Mouse (Mus musculus) heart, postnatal 0 days (tissue): ENCODE data around the gene Csnk2a2. TPM values are rescaled to one million over a fixed set of nuclear protein-coding genes. Genes with fewer than 3 reads are reported as not detected.

Experiments
- ATAC-seq: fragments of 200-750 bp; cut with Nextera tagmentation; 2 replicates; pipeline ENCODE4 v1.8.0; 2017; ENCODE audit warnings: low read depth, moderate number of reproducible peaks, moderate library complexity; ENCODE audit not compliant: insufficient read depth
- DNase-seq: peaks from one replicate; pipeline ENCODE4 v3.0.0-alpha.2; 2016; ENCODE audit warnings: low spot score
- H3K27ac ChIP-seq: fragments of 300-500 bp; sonication (generic); 2 replicates; pipeline ENCODE4 v1.5.1; 2014; ENCODE audit warnings: low read depth, mild to moderate bottlenecking
- H3K27me3 ChIP-seq: fragments of 300-500 bp; sonication (generic); 2 replicates; pipeline ENCODE4 v1.6.1; 2014; ENCODE audit warnings: low read length, mixed read lengths; ENCODE audit not compliant: control insufficient read depth, insufficient read depth
- H3K36me3 ChIP-seq: fragments of 300-500 bp; sonication (generic); replicated peaks from 2 replicates; pipeline ENCODE4 v1.6.1; 2014; ENCODE audit warnings: low read length, mixed read lengths; ENCODE audit not compliant: control insufficient read depth, insufficient read depth
- H3K4me1 ChIP-seq: fragments of 300-500 bp; sonication (generic); 2 replicates; pipeline ENCODE4 v1.6.1; 2014; ENCODE audit warnings: antibody characterized with exemption; ENCODE audit not compliant: control insufficient read depth, insufficient read depth
- H3K4me2 ChIP-seq: fragments of 300-500 bp; sonication (generic); 2 replicates; pipeline ENCODE4 v1.6.1; 2014; ENCODE audit warnings: low read depth, mild to moderate bottlenecking, low read length, moderate library complexity
- H3K4me3 ChIP-seq: fragments of 300-500 bp; sonication (generic); 2 replicates; pipeline ENCODE4 v1.5.1; 2014; ENCODE audit warnings: low read depth, low read length
- H3K9ac ChIP-seq: fragments of 300-500 bp; sonication (generic); replicated peaks from 2 replicates; pipeline ENCODE4 v1.6.1; 2014; ENCODE audit warnings: low read depth, low read length, mixed read lengths
- H3K9me3 ChIP-seq: fragments of 300-500 bp; sonication (generic); replicated peaks from 2 replicates; pipeline ENCODE4 v1.6.1; 2016; ENCODE audit warnings: low read length; ENCODE audit not compliant: control insufficient read depth
- CTCF ChIP-seq: IDR thresholded peaks from 2 replicates; pipeline ENCODE4 v1.5.1; 2016; ENCODE audit warnings: antibody characterized with exemption, control low read depth, low read depth
- EP300 ChIP-seq: IDR thresholded peaks from 2 replicates; pipeline ENCODE4 v1.6.1; 2016; ENCODE audit warnings: antibody characterized with exemption, low read depth
- WGBS: fragments of 180-500 bp; shearing (Covaris S2); extraction: QIAGEN DNeasy Blood & Tissue Kit; methylation state at CpG from one replicate; pipeline ENCODE4 v1.1.7; 2014; 5-methylcytosine and 5-hydroxymethylcytosine counted together
- polyA plus RNA-seq: library from polyadenylated mRNA; unstranded; fragments of >200 nt; fragmentation: Nextera tagmentation; extraction: Ambion mirVana; gene quantifications from 2 replicates; pipeline ENCODE4 v1.2.1, GENCODE M21; 2015
- total RNA-seq: library from RNA; depleted of rRNA; stranded (reverse); fragments of >200 nt; gene quantifications from 2 replicates; pipeline ENCODE4 v1.2.3, GENCODE M21; 2014; ENCODE audit warnings: low replicate concordance

The Csnk2a2 gene
- total and polyA plus RNA-seq, 2 experiments from 2014 or later, result 6.2 to 27.6 TPM

GRCm38 (mm10) chr8:95445042-95445441, 44.8 kb downstream of the Csnk2a2 start:
- H3K4me2 ChIP-seq, result no peak overlapping the region
- DNase-seq (no peak), ATAC-seq (no peak)
- no peak overlapping the region for H3K27ac ChIP-seq
- H3K4me1 ChIP-seq, result no peaks in the 10 kb centered on the region
- H3K27me3 ChIP-seq, result no peaks in the 10 kb centered on the region
- peaks cover 22% of the 10 kb centered on the region for H3K36me3 ChIP-seq
- WGBS, result 80% methylated on average over 4 of the region's 4 CpGs
- no peak overlapping the region for H3K9ac ChIP-seq
- H3K9me3 ChIP-seq, result no peaks in the 10 kb centered on the region
- H3K4me3 ChIP-seq, result no peak overlapping the region
- TF ChIP-seq CTCF, result no peak
- no peak for TF ChIP-seq EP300

DNA sequence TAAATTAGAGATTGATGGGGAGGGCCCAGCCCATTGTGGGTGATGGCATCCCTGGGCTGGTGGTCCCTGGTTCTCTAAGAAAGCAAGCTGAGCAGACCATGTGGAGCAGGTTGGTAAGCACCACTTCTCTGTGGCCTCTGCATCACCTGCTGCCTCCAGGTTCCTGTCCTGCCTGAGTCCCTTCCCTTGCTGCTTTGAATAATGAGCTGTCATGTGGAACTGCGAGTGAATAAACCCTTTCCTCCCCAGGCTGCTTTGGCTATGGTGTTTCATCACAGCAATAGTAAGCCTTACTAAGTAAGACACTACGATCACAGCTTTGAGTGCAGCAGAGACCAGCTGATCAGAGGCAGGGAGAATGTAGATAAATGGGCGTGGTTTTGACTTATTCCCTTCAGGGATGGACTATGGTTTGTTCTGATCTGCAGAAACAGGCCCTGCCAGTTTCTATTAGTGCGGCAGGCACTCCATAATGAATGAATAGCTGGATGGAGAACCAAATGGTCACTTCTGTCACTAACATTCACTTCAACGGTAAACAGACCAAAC, 48.3 kb downstream of the Csnk2a2 start:
- no peak overlapping the region for H3K4me2 ChIP-seq

DNA sequence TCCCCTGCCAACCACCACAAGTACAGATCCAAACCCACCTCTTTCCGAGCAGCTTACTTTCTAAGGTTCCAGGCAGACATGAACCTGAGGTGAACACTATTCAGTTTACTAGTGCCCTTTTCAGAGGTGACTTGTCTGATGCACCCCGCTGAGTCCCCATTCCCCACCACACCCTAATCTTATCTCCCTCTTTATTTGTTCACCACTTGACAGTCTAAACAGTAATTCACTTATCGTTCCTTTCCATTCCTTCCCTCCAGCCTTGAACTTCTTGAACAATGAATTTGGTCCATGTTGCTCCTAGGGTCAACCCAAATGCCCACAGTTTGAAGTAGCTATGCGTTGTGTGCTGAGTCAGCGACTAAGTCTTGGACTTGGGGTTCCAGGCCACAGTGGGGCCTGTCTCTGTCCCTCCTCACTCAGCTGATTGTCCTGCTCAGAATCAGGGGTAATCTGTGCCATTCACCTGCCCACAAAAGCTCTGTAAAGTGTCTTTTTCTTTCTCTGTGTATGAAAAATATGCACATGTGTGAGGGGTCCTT, 49.6 kb downstream of the Csnk2a2 start:
- DNase-seq (no peak), ATAC-seq (no peak)
- H3K4me1 ChIP-seq, result no peaks in the 10 kb centered on the region
- no peaks in the 10 kb centered on the region for H3K36me3 ChIP-seq
- no peak overlapping the region for H3K9ac ChIP-seq
- WGBS, result 69% methylated on average over 5 of the region's 5 CpGs
- H3K27me3 ChIP-seq, result no peaks in the 10 kb centered on the region
- H3K27ac ChIP-seq, result no peak overlapping the region
- no peak overlapping the region for H3K4me3 ChIP-seq
- no peak overlapping the region for H3K4me2 ChIP-seq
- H3K9me3 ChIP-seq, result no peaks in the 10 kb centered on the region
- TF ChIP-seq EP300 (no peak), CTCF (no peak)

More for the DNA sequence above, 48.3 kb downstream of the Csnk2a2 start:
- TF ChIP-seq CTCF (no peak), EP300 (no peak)
- Histone ChIP-seq H3K9ac (no peak overlapping the region), H3K4me1 (no peaks in the 10 kb centered on the region), H3K27ac (no peak overlapping the region), H3K36me3 (no peaks in the 10 kb centered on the region), H3K27me3 (no peaks in the 10 kb centered on the region), H3K9me3 (no peaks in the 10 kb centered on the region), H3K4me3 (no peak overlapping the region)
- DNase-seq (no peak), ATAC-seq (no peak)
- WGBS, result 68% methylated on average over 5 of the region's 5 CpGs

DNA sequence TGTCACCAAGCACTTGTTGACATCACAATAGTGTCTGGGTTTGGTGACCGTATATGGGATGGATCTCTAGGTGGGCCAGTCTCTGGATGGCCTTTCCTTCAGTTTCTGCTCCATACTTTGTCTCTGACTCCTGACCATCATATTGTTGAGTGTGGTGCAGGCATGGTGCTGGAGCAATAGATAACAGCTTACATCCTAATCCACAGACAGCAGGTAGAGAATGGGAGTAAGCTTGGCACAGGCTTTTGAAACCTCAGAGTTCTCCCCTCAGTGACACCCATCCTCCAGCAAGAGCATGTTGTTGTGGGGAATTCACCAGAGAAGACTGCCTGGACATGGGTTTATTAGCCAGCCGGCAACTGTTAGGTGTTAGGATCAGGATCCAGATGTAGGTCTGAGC, 50.4 kb downstream of the Csnk2a2 start:
- Histone ChIP-seq H3K4me3 (no peak overlapping the region), H3K4me2 (no peak overlapping the region), H3K9me3 (no peaks in the 10 kb centered on the region), H3K9ac (no peak overlapping the region), H3K27ac (no peak overlapping the region), H3K4me1 (no peaks in the 10 kb centered on the region), H3K27me3 (no peaks in the 10 kb centered on the region), H3K36me3 (no peaks in the 10 kb centered on the region)
- 77% methylated on average over 2 of the region's 2 CpGs for WGBS
- ATAC-seq (no peak), DNase-seq (no peak)
- TF ChIP-seq EP300 (no peak), CTCF (no peak)

DNA sequence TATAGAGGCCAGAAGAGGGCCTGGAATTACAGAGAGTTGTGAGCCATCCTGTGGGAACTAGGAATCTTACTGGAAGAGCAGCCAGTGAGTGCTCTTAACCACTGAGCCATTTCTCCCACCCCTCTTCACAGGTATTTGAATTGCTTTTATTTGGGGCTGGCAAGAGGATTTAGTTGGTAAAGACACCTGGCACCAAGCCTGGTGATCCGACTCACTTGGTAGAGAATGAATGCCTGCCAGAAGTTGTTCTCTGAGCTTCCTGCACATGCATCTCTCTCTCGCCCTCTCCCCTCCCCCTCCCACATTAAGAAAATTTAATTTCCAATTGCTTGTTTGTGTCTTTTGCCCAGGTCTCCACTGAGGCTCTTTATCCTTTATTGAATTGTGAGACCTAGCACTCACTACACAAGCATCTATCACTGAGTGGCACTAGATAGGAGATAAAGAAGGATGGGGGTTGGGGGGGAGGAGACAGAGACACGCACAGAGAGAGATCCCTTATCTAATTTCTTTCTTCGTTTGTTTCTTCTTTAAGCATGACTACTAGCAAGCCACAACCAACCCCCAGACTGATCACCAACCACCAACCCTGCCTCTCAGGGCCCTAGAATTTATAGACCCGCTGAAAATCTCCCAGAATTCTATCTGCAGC, 52.4 kb downstream of the Csnk2a2 start:
- TF ChIP-seq EP300 (no peak), CTCF (no peak)
- Histone ChIP-seq H3K4me3 (no peak overlapping the region), H3K9ac (no peak overlapping the region), H3K27ac (no peak overlapping the region), H3K4me2 (no peak overlapping the region), H3K4me1 (peaks cover 11% of the 10 kb centered on the region), H3K36me3 (no peaks in the 10 kb centered on the region), H3K27me3 (no peaks in the 10 kb centered on the region), H3K9me3 (no peaks in the 10 kb centered on the region)
- 35% methylated on average over 5 of the region's 5 CpGs for WGBS
- DNase-seq (no peak), ATAC-seq (no peak)

GRCm38 (mm10) chr8:95435930-95436329, 53.9 kb downstream of the Csnk2a2 start:
- WGBS, result 89% methylated on average over 3 of the region's 3 CpGs
- Histone ChIP-seq H3K36me3 (no peaks in the 10 kb centered on the region), H3K9me3 (no peaks in the 10 kb centered on the region), H3K27me3 (no peaks in the 10 kb centered on the region), H3K27ac (no peak overlapping the region), H3K4me3 (no peak overlapping the region), H3K4me1 (peaks cover 21% of the 10 kb centered on the region), H3K9ac (no peak overlapping the region), H3K4me2 (no peak overlapping the region)
- DNase-seq (no peak), ATAC-seq (no peak)
- TF ChIP-seq EP300 (no peak), CTCF (no peak)
